Mouse (Mus musculus) embryonic fibroblast, embryonic 13.5 days (primary cell): ENCODE data around the gene Aqr.

Experiments
- CTCF ChIP-seq: IDR thresholded peaks from 2 replicates; pipeline ENCODE4 v1.5.1; 2011; ENCODE audit warnings: mild to moderate bottlenecking, control low read depth, low read length, moderate library complexity, borderline replicate concordance; ENCODE audit not compliant: insufficient read depth
- POLR2A ChIP-seq: IDR thresholded peaks from 2 replicates; pipeline ENCODE4 v1.6.1; 2011; ENCODE audit warnings: low read depth, mild to moderate bottlenecking, control low read depth, low read length, moderate library complexity

- TF ChIP-seq CTCF, result no peak
- TF ChIP-seq POLR2A, result no peak
These were observed 18.2 kb upstream of the Aqr start for GRCm38 (mm10) chr2:114205036-114205435.
